Mouse (Mus musculus): Measurements from ENCODE around the gene Pfn1.

Gene Pfn1

DNA sequence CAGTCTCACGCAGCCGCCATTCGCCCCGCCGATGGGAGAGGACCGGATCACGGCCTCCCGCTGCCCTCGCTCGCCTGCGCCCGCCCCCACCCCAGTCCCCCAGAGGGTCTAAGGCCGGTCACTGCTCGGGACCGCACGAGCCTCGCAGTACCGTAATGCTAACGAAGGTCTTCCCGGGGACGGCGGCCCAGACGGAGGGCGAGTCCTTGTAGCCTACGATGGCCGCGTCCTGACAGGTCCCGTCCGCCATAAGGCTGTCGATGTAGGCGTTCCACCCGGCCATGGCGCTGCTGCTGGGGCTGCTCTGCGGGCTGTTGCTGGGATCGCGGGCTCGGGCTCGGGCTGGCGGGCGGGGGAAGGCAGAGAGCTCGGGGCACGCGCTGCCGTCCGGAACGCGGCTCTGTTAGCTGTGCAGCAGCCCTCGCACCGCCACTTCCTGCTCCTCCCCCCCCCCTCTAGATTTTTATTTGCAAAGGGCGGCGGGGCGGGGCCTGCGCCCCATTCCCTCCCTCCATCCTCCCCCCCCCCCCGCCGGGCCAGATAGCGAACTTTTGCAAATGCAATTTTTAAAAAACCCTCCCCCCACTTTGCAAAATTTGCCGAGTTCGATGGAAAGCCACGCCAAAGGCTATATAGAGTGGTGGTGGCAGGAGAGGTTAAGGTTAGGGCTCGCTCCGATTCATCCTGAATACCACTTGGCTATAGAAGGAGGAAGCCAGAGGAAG, at the start of gene Pfn1:
Gene Pfn1, minus strand, starts transcription at position 447 of the 725 bp plus-strand sequence.
- DNase-seq (ENCODE audit: low read depth, low spot score) = peak; percentile 43

- DNase-seq (ENCODE audit: low read depth, low spot score) = no peak
Measured at GRCm38 (mm10) chr11:70702781-70703180, 48.3 kb upstream of the Pfn1 start.

GRCm38 (mm10) chr11:70701984-70702733, 47.7 kb upstream of the Pfn1 start:
- DNase-seq (ENCODE audit: low read depth, low spot score) = no peak

- no peak for DNase-seq (ENCODE audit: low read depth, low spot score)
Measured at GRCm38 (mm10) chr11:70701221-70701955, 46.9 kb upstream of the Pfn1 start.

DNA sequence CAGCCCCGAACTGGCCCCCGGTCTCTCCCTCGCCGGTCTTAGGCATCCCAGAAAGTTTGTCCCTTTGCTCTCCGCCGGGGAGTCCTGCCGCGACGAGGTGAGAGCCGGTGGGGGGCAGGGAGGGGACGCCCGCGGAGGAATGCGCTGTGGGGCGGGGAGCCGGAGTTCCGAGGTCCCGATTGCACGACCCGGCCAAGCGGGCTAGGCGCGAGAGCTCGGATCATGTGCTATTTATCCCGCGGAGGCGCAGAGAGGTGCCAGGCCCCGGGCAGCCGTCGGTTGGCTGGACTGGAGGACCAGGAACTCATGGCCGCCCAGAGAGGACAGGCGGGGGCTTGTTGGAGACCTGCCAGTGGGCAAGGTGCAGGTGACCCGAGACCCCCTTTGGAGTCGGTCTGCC, 46.2 kb upstream of the Pfn1 start:
- no peak for DNase-seq (ENCODE audit: low read depth, low spot score)

DNA sequence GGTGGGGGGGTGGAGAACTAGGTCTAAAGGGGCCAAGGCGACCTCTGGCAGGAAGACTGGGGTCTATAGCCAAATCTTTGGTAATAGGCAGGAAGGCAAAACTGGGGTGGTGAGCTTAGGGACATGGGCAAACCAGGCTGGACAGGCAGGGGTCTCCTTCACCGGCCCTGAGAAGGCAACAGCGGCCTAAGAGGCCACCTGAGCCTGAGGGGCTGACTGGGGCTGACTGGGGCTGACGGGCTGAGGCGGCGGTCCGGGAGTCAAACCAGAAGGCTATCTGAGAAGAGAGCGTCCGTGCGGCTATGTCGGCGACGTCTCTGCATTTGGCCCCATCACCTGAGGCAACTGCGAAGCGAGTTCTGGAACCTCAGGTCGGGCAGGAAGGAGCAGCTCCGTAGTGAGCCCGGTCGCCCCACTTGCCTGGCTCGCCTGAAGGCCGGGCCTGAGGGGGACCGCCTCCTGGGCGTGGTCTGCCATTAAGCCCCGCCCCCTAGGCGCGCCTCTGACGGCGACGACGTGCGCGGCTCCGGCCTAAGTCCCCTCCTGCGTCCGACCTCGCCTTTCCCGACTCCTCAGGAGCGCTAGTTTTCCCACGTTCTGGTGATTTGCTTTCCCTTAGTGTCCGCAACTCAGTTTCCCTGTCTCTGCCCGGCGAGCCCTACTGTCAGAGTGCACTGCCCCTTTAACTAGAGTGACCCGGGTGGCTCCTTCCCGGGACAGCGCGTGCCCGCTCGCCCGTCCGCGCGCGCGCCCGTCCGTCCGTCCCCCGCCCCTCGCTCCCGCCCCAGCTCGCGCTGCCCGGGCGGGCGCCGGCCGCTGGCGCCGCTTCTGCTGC, 45.5 kb upstream of the Pfn1 start, which contains the start of the genes Inca1 and Kif1c:
Gene Inca1, minus strand, starts transcription at position 434 of the 835 bp plus-strand sequence.
Gene Kif1c, plus strand, starts transcription at position 827 of the 835 bp plus-strand sequence.
- DNase-seq (ENCODE audit: low read depth, low spot score) = peak; percentile 84

DNA sequence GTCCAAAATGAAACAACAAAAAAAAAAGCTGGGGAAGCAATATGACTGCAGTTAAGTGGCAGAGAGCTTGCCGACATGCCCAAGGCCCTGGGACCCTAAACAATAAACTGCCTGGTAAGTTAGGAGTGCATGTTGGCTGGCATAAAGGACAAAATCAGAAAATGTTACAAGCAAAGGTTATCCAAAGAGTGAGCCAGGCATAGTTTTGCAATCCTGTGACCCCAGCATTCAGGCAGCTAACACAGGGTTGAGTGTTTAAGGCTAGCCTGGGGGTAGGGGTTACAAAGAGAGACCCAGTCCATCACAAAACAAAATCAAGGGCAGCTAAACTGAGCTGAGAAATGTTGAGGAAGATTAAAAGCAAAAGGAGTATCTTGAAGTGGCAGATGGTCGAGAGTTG, 44.6 kb upstream of the Pfn1 start:
- no peak for DNase-seq (ENCODE audit: low read depth, low spot score)

DNA sequence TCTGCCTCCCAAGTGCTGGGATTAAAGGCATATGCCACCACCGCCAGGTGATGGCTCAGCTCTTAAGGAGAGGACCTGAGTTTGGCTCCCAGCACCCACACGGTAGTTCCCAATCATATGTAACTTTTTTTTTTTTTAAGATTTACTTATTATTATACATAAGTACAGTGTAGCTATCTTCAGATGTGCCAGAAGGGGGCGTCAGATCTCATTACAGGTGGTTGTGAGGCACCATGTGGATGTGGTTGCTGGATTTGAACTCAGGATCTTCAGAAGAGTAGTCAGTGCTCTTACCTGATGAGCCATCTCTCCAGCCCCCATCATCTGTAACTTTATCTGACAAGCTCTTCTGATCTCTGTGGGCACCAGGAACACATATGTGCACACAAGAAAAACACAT, 42.9 kb upstream of the Pfn1 start:
- no peak for DNase-seq (ENCODE audit: low read depth, low spot score)

DNA sequence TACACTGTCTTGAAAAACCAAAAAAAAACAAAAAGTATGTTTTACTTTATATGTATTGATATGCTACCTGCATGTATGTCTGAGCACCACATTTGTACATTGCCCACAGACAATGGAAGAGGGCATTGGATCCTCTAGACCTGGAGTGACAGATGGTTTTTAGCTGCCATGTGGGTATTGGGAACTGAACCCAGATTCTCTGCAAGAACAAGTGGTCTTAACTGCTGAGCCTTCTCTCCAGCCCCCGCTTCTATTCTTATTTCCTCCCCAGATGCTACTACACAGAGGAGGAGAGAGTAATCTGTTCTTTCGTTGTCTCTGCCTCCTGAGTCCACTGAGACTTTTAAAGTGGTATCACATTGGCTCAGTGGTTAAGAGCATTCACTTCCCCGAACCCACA, 39.1 kb upstream of the Pfn1 start:
- no peak for DNase-seq (ENCODE audit: low read depth, low spot score)

DNA sequence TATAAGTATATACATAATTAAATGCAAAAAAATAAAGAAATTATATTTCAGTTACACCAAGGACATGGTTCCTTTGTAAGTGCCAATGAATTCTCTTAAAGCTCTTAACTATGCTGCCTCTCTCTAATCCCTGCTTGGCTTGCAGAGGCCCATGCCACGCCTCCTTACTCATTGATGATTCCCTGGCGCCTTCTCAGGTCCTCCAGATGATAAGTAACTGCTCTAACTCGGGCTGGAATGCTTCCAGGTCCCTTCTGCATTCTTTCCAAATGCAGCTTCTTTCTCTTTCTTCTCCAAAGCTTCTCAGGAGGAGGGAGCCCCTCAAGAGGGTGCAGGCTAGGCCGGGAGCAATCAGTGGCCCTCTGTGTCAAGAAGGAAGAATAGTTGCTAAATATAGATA, 35.1 kb upstream of the Pfn1 start:
- DNase-seq (ENCODE audit: low read depth, low spot score) = no peak

DNA sequence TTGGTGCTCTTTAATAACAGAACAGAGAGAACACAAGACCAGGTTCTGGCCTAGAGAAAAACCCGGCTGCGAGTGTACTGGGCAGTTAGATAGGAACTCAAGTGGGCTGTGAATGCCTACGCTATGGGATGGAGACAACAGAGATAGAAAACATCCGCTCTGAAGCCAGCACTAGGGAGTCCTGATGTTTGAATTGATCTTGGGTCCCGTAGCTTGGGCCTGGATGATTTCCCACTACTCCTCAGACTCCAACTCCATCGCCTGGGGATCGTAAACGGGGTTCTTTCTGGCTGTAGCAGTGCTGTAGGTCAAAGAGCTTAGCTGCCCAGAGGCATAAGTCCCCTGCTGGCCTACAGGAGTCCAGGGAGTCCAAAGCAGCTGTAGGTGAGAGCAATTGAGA, 33.9 kb upstream of the Pfn1 start:
- DNase-seq (ENCODE audit: low read depth, low spot score) = no peak

DNA sequence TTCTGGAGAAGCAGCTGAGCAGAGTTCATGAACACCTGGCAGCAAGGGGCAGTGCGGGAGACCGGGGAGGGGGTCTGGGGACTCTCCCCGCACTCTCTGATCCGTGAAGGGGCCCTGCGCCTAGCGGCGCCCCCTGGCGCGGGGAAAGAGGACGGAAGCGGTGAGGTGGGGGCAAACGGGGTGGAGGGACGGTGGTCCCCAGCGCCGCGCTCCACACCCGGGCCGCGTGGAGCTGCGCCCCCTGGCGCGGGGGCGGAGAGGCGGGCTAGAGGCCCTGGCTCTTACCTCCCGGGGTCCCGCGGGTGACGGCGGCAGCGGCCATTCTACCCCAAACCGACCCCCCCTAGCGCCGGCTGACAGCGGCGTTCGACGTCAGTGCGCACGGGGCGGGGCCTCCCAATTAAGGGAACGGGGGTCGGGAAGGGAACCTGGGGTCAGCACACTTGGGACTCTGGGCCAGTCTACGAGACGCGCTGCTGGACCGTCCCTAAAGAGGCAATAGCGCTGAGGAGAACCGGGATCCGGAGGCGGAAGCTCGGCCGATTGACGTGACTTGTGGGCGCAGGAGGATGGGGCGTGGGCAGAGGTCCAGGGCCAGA, 33.3 kb upstream of the Pfn1 start, which contains the start of gene Camta2:
Gene Camta2, minus strand, starts transcription at position 505 of the 599 bp plus-strand sequence.
- DNase-seq (ENCODE audit: low read depth, low spot score) = peak; percentile 57

DNA sequence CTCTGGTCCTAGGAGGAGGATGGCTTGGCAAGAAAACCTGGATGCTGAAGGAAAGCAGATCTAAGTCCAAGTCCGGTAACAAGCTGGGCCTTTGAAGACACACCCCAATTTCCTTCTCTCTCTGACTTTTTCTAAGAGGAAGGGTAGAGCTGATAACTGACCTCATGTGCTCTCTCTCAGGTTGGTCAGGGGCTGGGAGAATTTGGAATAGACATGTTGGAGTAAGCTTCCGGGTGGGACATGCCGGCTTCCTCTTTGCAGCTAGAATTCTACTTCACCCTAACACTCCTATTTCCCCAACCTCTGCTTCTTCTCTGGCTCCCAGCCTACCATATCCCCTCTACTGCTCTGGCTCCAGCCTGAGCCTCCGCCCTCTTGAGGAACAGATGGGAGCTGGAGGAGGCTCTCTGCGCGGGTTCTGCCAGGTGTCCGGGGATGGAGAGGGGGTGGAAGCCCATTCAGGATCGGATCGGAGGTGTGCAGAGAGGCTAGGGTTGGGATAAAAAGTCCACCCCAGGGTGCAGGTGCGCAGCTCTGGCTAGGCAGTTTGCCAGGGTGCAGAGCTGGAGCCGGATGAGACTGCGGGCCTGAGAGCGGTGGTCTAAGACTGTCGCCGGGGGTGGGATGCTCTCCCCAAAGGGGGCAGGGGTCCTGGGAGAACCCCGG, 32.6 kb upstream of the Pfn1 start:
- DNase-seq (ENCODE audit: low read depth, low spot score) = no peak

DNA sequence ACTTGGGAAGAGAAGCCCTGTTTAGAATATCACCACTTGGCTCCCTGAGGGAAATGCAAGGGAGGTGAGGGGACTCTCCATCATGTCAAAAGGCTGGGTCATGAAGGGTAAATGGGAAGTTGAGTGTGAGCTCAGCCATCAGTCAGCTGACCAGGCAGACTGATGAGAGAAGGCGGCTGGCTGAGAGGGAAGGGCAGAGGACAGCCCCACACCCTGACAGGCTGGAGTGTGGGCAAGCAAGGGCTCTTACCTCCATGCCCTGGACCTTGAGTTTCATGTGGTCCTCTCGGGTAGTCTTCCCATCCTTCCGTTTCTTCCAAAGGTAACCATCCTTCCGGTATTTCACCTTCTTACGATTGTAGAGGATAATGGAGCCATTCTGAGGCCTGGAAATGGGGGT, 29.2 kb upstream of the Pfn1 start:
- no peak for DNase-seq (ENCODE audit: low read depth, low spot score)

GRCm38 (mm10) chr11:70681897-70682581, 27.6 kb upstream of the Pfn1 start:
- peak; percentile 66 for DNase-seq (ENCODE audit: low read depth, low spot score)

DNA sequence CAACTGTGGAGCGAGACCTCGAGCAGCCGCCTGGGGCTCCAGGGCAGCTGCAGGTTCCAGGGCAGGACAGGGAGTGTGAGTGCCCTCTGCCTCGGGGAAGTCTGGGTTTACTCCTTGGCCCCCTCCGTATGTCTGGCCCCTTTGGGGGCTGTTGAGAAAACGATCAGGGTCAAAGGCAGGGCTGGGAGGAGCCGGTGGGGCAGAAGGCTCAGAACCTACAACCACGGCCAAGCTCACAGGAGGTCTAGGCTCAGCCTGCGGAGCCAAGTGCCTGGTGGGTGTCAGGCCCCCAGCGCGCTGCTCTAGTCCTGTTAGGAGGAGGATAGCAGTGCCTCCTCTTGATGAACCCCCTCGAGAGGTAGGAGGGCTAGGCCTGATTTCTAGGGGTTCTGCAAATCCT, 26.7 kb upstream of the Pfn1 start:
- no peak for DNase-seq (ENCODE audit: low read depth, low spot score)

- DNase-seq (ENCODE audit: low read depth, low spot score) = no peak
Measured at GRCm38 (mm10) chr11:70679894-70680293, 25.4 kb upstream of the Pfn1 start.

- DNase-seq (ENCODE audit: low read depth, low spot score) = no peak
Measured at GRCm38 (mm10) chr11:70679361-70679760, 24.9 kb upstream of the Pfn1 start.

GRCm38 (mm10) chr11:70678576-70678975, 24.1 kb upstream of the Pfn1 start:
- no peak for DNase-seq (ENCODE audit: low read depth, low spot score)

- DNase-seq (ENCODE audit: low read depth, low spot score) = no peak
Measured at GRCm38 (mm10) chr11:70678092-70678491, 23.6 kb upstream of the Pfn1 start.
